ENCODE assay signal across 8 mouse cellular contexts in genomic region chr13:21721757-21722372, GRCm38 (mm10). TPM values are rescaled to one million over a fixed set of nuclear protein-coding genes. Genes with fewer than 3 reads are reported as not detected.
A peak's percentile ranks its signal among the peaks of the same experiment; 100 is the strongest.
DNase-seq lines count a peak whose midpoint lies in the region; ATAC-seq and TF ChIP-seq lines count a peak whose summit lies in the region.
"Not testable (repeated sequence)": the region's sequence is repeated elsewhere in the genome, so short reads cannot be mapped to it uniquely, and the experiment has no call there.

Hist1h2bm (plus strand) TSS chr13:21722044.

- H3K9ac ChIP-seq in hindbrain, embryonic 11.5 days (ENCODE audit: low read depth, low read length), result peak within 1 kb of the TSS; percentile 47; the same call in 1 of the 2 replicates
- peak within 1 kb of the TSS; percentile 56 for H3K9ac ChIP-seq in lung, embryonic 14.5 days
- peak within 1 kb of the TSS; percentile 51 for H3K9ac ChIP-seq in neural tube, embryonic 15.5 days (replicated peaks)

- H3K36me3 ChIP-seq in hindbrain, embryonic 11.5 days (ENCODE audit: control insufficient read depth, insufficient read depth, low read length); lung, embryonic 14.5 days (ENCODE audit: insufficient read depth); neural tube, embryonic 15.5 days; thymus, adult 2 months (ENCODE audit: control insufficient read depth, insufficient read depth, low read length): not testable (repeated sequence)

- peak; percentile 100 for ATAC-seq in frontal cortex, adult (ENCODE audit: low TSS enrichment)
- ATAC-seq in hindbrain, embryonic 11.5 days (ENCODE audit: low FRiP score), result peak; percentile 97
- ATAC-seq in lung, embryonic 14.5 days (ENCODE audit: insufficient read depth), result peak; percentile 97
- peak; percentile 97 for ATAC-seq in neural tube, embryonic 15.5 days (ENCODE audit: low FRiP score)

- peak within 1 kb of the TSS; percentile 44 for H3K4me2 ChIP-seq in hindbrain, embryonic 11.5 days (replicated peaks; ENCODE audit: low read depth, low read length)
- H3K4me2 ChIP-seq in lung, embryonic 14.5 days, result peak within 1 kb of the TSS; percentile 69
- H3K4me2 ChIP-seq in neural tube, embryonic 15.5 days, result peak within 1 kb of the TSS; percentile 70

- H3K4me1 ChIP-seq in hindbrain, embryonic 11.5 days (replicated peaks; ENCODE audit: control insufficient read depth, insufficient read depth, low read length); lung, embryonic 14.5 days (ENCODE audit: insufficient read depth); thymus, adult 2 months (replicated peaks; ENCODE audit: control insufficient read depth, insufficient read depth, low read length): not testable (repeated sequence)
- H3K4me1 ChIP-seq in neural tube, embryonic 15.5 days, result peaks cover 25% of the 10 kb centered on the region

- H3K27me3 ChIP-seq in hindbrain, embryonic 11.5 days (ENCODE audit: control insufficient read depth, insufficient read depth, low read length); lung, embryonic 14.5 days (ENCODE audit: insufficient read depth, low read length); neural tube, embryonic 15.5 days (replicated peaks); thymus, adult 2 months (ENCODE audit: control insufficient read depth, insufficient read depth, low read length): not testable (repeated sequence)

- DNase-seq in NIH3T3 (ENCODE audit: low read depth), result peak; percentile 88
- peak; percentile 76 for DNase-seq in cerebellum, adult 9-11 months
- DNase-seq in hindbrain, embryonic 11.5 days (ENCODE audit: low spot score), result peak; percentile 86
- peak; percentile 90 for DNase-seq in layer of hippocampus, adult 9-10 months (ENCODE audit: low spot score)
- DNase-seq in lung, embryonic 14.5 days, result peak; percentile 96
- peak; percentile 67 for DNase-seq in thymus, adult 2 months

- TF ChIP-seq CTCF in lung, embryonic 14.5 days (IDR thresholded peaks at IDR 0.05; ENCODE audit: low read depth); thymus, adult 2 months (IDR thresholded peaks at IDR 0.05; ENCODE audit: borderline replicate concordance, control insufficient read depth, extremely low read depth, insufficient read depth, low read length, poor library complexity): not testable (repeated sequence)

- under 1% methylated on average over 35 of the region's 37 CpGs for WGBS in hindbrain, embryonic 11.5 days
- under 1% methylated on average over 36 of the region's 37 CpGs for WGBS in lung, embryonic 14.5 days
- WGBS in neural tube, embryonic 15.5 days, result under 1% methylated on average over 37 of the region's 37 CpGs
- WGBS in thymus, adult 2 months, result under 1% methylated on average over 37 of the region's 37 CpGs

- peak within 1 kb of the TSS; percentile 78 for H3K27ac ChIP-seq in hindbrain, embryonic 11.5 days (ENCODE audit: low read depth, low read length)
- H3K27ac ChIP-seq in lung, embryonic 14.5 days (ENCODE audit: low read depth), result peak within 1 kb of the TSS; percentile 92
- H3K27ac ChIP-seq in neural tube, embryonic 15.5 days (replicated peaks), result peak within 1 kb of the TSS; percentile 85
- H3K27ac ChIP-seq in thymus, adult 2 months (ENCODE audit: control insufficient read depth, insufficient read depth, low read length), result peak within 1 kb of the TSS; percentile 67

- peak within 1 kb of the TSS; percentile 35 for H3K4me3 ChIP-seq in hindbrain, embryonic 11.5 days (ENCODE audit: low read depth, low read length)
- H3K4me3 ChIP-seq in lung, embryonic 14.5 days (ENCODE audit: low read depth, low read length), result peak within 1 kb of the TSS; percentile 34
- H3K4me3 ChIP-seq in neural tube, embryonic 15.5 days (replicated peaks), result peak within 1 kb of the TSS; percentile 43
- H3K4me3 ChIP-seq in thymus, adult 2 months (ENCODE audit: control insufficient read depth, insufficient read depth, low read length), result peak within 1 kb of the TSS; percentile 52

- not testable (repeated sequence) for H3K9me3 ChIP-seq in hindbrain, embryonic 11.5 days (ENCODE audit: control insufficient read depth, low read length); lung, embryonic 14.5 days (ENCODE audit: low read depth, low read length); neural tube, embryonic 15.5 days (replicated peaks)

- TF ChIP-seq POLR2A in thymus, adult 2 months (IDR thresholded peaks at IDR 0.05; ENCODE audit: control insufficient read depth, extremely low read depth, insufficient read depth, low read length, poor library complexity), result peak; percentile 54; the same call in 1 of the 2 replicates

RNA-seq across cellular contexts. Expression of gene Hist1h2bm, which starts in this region (rescaled TPM):
- 4.2 and 4.3 TPM in 2 replicates for polyA plus RNA-seq in hindbrain, embryonic 11.5 days (2014; fragmentation: Nextera tagmentation; extraction: Ambion mirVana)
- polyA plus RNA-seq in lung, embryonic 14.5 days (2014; fragmentation: Nextera tagmentation; extraction: Ambion mirVana), result 4.9 and 8.0 TPM in 2 replicates
- polyA plus RNA-seq in neural tube, embryonic 15.5 days (2015; fragmentation: Nextera tagmentation; extraction: Ambion mirVana), result 0.87 and 2.3 TPM in 2 replicates
- polyA plus RNA-seq in thymus, adult 2 months (2012; rRNA removed), result 76.1 and 110 TPM in 2 replicates

Comparison
In these comparisons a context has a peak if more than half of its experiments do, and no peak if none do; other contexts are left out.
1. Peak in every context shown above with its lines: DNase-seq, ATAC-seq, H3K4me3 ChIP-seq and H3K27ac ChIP-seq.